Mouse (Mus musculus): ENCODE results near the gene N6amt1. TPM values are rescaled to one million over a fixed set of nuclear protein-coding genes. Genes with fewer than 3 reads are reported as not detected.

Gene N6amt1
- total RNA-seq, 2 experiments from 2014 or later: 16.7 to 19.1 TPM

GRCm38 (mm10) chr16:87382996-87383395, 29.0 kb downstream of the N6amt1 start:
- intact Hi-C loops (cut with DNase I): no loop called here
- no peak for DNase-seq

- intact Hi-C loops (cut with DNase I): no loop called here
- DNase-seq: no peak
These were observed 30.4 kb downstream of the N6amt1 start for GRCm38 (mm10) chr16:87384366-87384765.

GRCm38 (mm10) chr16:87387444-87387977, 33.5 kb downstream of the N6amt1 start:
- no peak for DNase-seq
- intact Hi-C loops (cut with DNase I): no loop called here

GRCm38 (mm10) chr16:87393813-87394548, 40.0 kb downstream of the N6amt1 start:
- intact Hi-C loops (cut with DNase I): loop anchor here (10.0 kb wide), 1 partner anchor 1589 kb away; the partner anchor contains the start of gene Adamts1
- DNase-seq: peak; percentile 52

- intact Hi-C loops (cut with DNase I): no loop called here
- peak; percentile 4 for DNase-seq
These were observed 51.0 kb downstream of the N6amt1 start for GRCm38 (mm10) chr16:87405001-87405400.

Other genes with a start within 250 kb of the N6amt1 start
- 10 to 100 TPM; 42.1 to 44.1 TPM for gene Ltn1, start 78.4 kb downstream of the N6amt1 start, total RNA-seq (2021)
- gene Rwdd2b, start 86.4 kb downstream of the N6amt1 start, total RNA-seq (2021): 10 to 100 TPM; 12.4 to 12.5 TPM
- 10 to 100 TPM; 58.8 to 68.5 TPM for gene Usp16, start 100.5 kb downstream of the N6amt1 start, total RNA-seq (2021)
- gene Cct8, start 141.7 kb downstream of the N6amt1 start, total RNA-seq (2021): 100 to 1,000 TPM; 241 to 246 TPM
- gene Map3k7cl, start 199.1 kb downstream of the N6amt1 start, total RNA-seq (2021): under 1 TPM; 0.28 to 0.52 TPM

Data from left cerebral cortex, postnatal 4 days (tissue).